Mouse (Mus musculus) fat pad, adult 2 months (tissue): Measurements from ENCODE around the gene Rbmx2.

ENCODE experiments used
- DNase-seq: peaks from one replicate; pipeline ENCODE4 v3.0.0-alpha.2; 2011; ENCODE audit warnings: low read depth, low spot score; ENCODE audit errors: extremely low read depth

Rbmx2 gene

GRCm38 (mm10) chrX:48694864-48695371 lies at the start of gene Rbmx2:
TSS of gene Rbmx2 (plus strand) at chrX:48695004.
- DNase-seq, result peak; percentile 14

GRCm38 (mm10) chrX:48666807-48667206 lies 28.0 kb upstream of the Rbmx2 start:
- DNase-seq, result no peak

GRCm38 (mm10) chrX:48669588-48669987 lies 25.2 kb upstream of the Rbmx2 start:
- DNase-seq, result no peak

- DNase-seq, result no peak
Observed at GRCm38 (mm10) chrX:48671714-48672113, 23.1 kb upstream of the Rbmx2 start.

- DNase-seq, result no peak
Observed at GRCm38 (mm10) chrX:48674171-48674570, 20.6 kb upstream of the Rbmx2 start, which contains the start of gene Gpr119. TSS of gene Gpr119 (minus strand) at chrX:48674478.

- DNase-seq, result no peak
Observed at GRCm38 (mm10) chrX:48683451-48683850, 11.4 kb upstream of the Rbmx2 start.

- no peak for DNase-seq
Observed at GRCm38 (mm10) chrX:48683857-48684256, 10.9 kb upstream of the Rbmx2 start.

- DNase-seq, result no peak
Observed at GRCm38 (mm10) chrX:48694460-48694859, 344 bp upstream of the Rbmx2 start.

GRCm38 (mm10) chrX:48709701-48710100 lies 14.9 kb downstream of the Rbmx2 start:
- DNase-seq, result no peak

GRCm38 (mm10) chrX:48712846-48713245 lies 18.0 kb downstream of the Rbmx2 start:
- no peak for DNase-seq

- no peak for DNase-seq
Observed at GRCm38 (mm10) chrX:48754710-48755283, 60.0 kb downstream of the Rbmx2 start.
